Mouse (Mus musculus): ENCODE measurements around the gene Dnaja2.

Gene Dnaja2

GRCm38 (mm10) chr8:85554391-85555180 is 558 bp downstream of the Dnaja2 start:
- DNase-seq (ENCODE audit: low spot score) = no peak

DNA sequence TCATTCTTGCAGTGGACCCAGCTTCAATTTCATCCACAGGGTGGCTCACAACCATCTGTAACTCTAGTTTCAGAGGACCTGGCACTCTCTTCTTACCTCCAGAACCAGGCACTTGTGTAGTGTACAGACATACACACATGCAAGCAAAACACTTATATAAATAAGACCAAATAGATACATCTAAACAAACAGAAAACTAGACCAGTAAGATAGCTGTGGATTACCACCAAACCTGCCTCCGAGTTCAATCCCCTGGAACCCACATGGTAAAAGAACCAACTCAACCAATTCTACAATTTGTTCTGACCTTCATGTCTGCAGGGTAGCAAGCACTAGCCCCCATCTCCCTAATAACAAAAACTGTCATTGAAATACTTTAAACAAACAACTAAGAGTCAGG is 3.2 kb downstream of the Dnaja2 start:
- DNase-seq (ENCODE audit: low spot score) = no peak

- DNase-seq (ENCODE audit: low spot score) = no peak
Measured at GRCm38 (mm10) chr8:85536332-85536731, 18.8 kb downstream of the Dnaja2 start.

- DNase-seq (ENCODE audit: low spot score) = no peak
Measured at GRCm38 (mm10) chr8:85534163-85534562, 21.0 kb downstream of the Dnaja2 start.

- DNase-seq (ENCODE audit: low spot score) = no peak
Measured at GRCm38 (mm10) chr8:85533434-85533833, 21.7 kb downstream of the Dnaja2 start.

GRCm38 (mm10) chr8:85532843-85533242 is 22.3 kb downstream of the Dnaja2 start:
- DNase-seq (ENCODE audit: low spot score) = no peak

- DNase-seq (ENCODE audit: low spot score) = no peak
Measured at GRCm38 (mm10) chr8:85531471-85531870, 23.7 kb downstream of the Dnaja2 start.

DNA sequence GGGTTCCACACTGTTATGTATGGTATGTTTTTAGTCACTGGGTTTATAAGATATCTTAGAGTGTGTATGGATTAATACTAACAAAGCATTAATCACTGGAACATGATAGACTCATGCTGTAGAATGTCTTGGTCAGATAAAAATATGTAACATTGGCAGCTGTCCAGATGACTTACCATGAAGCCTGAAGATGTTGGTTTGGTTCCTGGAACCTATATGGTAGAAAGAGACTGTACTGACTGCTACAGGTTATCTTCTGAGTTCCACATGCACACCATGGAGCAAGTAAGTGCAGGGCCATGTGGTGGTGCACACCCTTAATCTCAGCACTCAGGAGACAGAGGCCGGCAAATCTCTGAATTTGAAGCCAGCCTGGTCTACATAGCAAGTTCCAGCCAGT is 24.4 kb downstream of the Dnaja2 start:
- no peak for DNase-seq (ENCODE audit: low spot score)

GRCm38 (mm10) chr8:85528959-85529358 is 26.2 kb downstream of the Dnaja2 start:
- DNase-seq (ENCODE audit: low spot score) = no peak

DNA sequence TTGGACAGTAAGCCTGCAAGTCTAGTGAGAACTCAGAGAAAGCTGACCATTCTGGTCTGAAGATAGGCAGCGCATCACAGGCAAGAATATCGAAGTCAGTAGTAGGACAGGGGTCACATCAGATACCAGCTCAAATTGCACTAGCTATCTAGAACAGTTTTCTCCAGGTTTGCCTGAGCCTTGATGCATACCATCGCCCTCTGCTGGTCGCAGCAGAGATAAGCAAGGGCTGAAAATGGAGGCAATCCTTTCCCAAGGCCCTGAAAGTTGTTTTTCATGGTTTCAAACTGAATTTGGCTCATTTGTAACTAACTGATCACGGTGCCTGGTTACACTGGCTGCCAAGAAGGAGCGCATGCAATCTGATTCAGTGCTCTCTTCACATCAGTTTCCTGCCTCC is 29.0 kb downstream of the Dnaja2 start:
- DNase-seq (ENCODE audit: low spot score) = peak; percentile 63

DNA sequence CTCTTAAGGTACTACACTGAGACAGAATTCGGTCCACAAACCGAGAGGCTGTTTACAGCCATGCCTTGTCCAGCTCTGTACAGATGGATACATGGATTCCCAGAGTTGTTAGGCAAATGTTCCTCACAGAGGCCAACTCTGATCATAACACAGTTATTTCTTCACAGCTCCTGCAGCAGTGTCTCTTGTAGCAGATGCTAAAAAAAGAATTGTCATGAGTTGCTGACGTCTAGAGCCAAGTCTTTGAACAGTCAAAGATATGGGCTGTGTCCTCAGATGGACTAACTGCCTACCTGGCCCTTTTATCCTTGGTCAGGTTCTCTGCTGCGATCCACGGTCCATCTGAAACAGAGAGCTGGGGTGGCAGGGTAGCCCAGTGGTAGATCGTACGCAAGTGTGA is 31.1 kb downstream of the Dnaja2 start:
- no peak for DNase-seq (ENCODE audit: low spot score)

DNA sequence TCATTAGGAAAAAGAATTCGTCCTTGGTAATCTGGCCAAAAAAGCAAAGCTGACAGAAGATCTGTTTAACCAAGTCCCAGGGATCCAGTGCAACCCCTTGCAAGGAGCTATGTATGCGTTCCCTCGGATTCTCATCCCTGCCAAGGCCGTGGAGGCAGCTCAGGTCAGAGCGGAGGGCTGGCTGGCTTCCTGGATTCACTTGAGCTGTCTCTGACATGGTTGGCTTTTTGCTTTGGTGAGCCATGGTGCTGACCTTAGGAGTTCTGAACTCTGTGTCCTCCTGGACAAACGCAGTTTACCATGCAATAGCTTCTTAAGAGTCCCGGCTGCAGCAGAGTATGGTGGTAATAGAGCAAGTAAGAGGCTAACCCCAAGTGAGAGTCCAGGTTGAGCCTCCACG is 33.8 kb downstream of the Dnaja2 start:
- DNase-seq (ENCODE audit: low spot score) = no peak

GRCm38 (mm10) chr8:85520586-85520985 is 34.6 kb downstream of the Dnaja2 start:
- DNase-seq (ENCODE audit: low spot score) = no peak

DNA sequence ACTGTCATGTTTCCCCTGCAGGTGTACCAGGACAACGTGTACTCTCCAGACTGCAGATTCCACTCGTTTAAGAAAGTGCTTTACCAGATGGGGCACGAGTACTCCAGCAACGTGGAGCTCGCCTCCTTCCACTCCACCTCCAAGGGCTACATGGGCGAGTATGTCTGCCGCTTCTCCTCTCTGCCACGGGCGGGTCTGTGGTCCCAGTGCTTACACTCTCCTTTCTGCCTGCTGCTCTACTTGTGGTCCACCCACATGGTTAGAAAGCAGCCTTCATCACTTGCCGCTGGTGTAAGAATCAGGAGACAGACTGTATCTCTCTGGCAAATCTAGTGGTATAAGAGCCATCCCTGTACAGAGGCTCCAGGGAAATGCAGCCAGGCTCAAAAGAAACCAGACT is 37.2 kb downstream of the Dnaja2 start:
- no peak for DNase-seq (ENCODE audit: low spot score)

GRCm38 (mm10) chr8:85517336-85517735 is 37.8 kb downstream of the Dnaja2 start:
- no peak for DNase-seq (ENCODE audit: low spot score)

- no peak for DNase-seq (ENCODE audit: low spot score)
Measured at GRCm38 (mm10) chr8:85515391-85515790, 39.8 kb downstream of the Dnaja2 start.

GRCm38 (mm10) chr8:85513283-85513682 is 41.9 kb downstream of the Dnaja2 start:
- DNase-seq (ENCODE audit: low spot score) = no peak

GRCm38 (mm10) chr8:85512234-85512633 is 42.9 kb downstream of the Dnaja2 start:
- DNase-seq (ENCODE audit: low spot score) = no peak

DNA sequence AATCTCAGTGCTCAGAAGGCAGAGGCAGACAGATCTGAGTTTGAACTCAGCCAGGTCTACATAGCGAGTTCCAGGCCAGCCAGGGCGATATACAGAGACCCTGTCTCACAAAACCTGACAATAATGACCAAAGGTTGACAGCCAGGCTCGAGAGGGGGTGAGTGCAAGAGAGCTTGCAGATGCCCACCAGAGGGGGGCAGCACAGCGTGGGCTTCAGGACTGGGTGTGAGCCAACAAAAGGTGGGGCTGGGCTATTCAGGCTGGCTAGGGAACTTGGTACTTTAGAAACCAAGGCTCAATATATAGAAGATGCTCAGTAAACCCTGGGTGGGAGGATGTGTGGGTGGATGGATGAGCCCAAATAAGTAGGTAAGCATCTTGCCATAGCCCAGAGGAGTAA is 46.5 kb downstream of the Dnaja2 start:
- no peak for DNase-seq (ENCODE audit: low spot score)

GRCm38 (mm10) chr8:85506620-85507019 is 48.5 kb downstream of the Dnaja2 start:
- no peak for DNase-seq (ENCODE audit: low spot score)

GRCm38 (mm10) chr8:85504704-85505103 is 50.4 kb downstream of the Dnaja2 start:
- DNase-seq (ENCODE audit: low spot score) = no peak

GRCm38 (mm10) chr8:85503065-85503464 is 52.1 kb downstream of the Dnaja2 start:
- no peak for DNase-seq (ENCODE audit: low spot score)

DNA sequence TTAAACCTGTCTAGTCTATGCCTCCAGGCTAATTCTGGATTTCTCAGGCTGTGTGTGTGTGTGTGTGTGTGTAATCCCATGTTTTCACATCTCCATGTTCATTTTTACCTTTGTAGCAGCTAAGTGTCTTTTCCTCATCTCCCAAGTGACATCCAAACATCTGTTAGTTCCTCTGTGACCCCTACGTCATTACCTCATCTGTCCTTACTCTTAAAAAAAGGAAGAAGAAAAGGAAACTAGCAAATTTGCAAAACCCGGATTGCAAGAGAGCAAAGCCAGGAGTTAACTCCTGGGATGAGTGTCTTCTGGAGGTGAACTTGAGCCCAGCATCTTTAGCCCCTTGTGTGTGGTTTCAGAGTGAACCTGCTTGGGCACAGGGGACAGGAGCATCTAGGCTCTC is 52.8 kb downstream of the Dnaja2 start:
- no peak for DNase-seq (ENCODE audit: low spot score)

DNA sequence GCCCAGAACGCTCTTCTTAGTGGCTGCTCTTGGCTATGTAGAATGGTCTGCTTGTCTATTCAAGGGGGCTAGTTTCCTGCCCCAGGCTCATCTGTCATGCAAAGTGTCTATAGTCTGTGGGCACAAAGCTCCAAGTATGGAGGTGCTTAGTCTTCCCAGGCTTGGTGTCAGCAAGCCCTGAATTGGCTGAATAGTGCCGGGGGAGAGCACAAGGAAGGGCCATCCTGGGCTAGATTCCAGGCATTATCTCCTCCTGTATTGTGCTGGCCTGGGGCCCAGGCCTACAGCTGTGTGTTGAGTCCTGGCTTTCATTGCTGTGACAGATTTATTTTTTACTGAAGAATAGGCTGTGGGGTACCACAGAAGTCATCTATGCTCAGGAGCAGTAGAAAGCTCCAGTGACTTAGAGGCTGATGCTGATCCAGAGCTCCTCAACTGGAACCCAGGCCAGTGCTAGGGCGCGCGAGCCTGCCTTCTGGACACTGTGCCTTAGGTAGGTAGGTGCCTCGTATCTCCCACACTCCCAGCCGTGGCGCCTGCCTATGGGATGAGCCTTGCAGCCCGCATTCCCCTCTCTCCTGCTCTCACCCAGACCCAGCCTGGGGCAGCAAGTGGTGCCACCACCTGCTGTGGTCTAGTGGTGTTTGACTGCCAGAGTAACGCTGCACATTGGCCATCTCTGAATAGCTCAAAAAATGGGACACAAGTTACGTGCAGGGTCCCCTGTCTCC is 54.0 kb downstream of the Dnaja2 start:
- DNase-seq (ENCODE audit: low spot score) = peak; percentile 49
